Mouse (Mus musculus) adipose tissue, adult 10 weeks (tissue): ENCODE measurements around the gene Fadd. TPM values are rescaled to one million over a fixed set of nuclear protein-coding genes. Genes with fewer than 3 reads are reported as not detected.

Source experiments
- polyA plus RNA-seq: library from polyadenylated mRNA; stranded (reverse); fragments of 350-450 nt; fragmentation: Illumina TruSeq; extraction: RNeasy Lipid Tissue Mini Kit (QIAGEN cat#74804); gene quantifications from one replicate; pipeline ENCODE4 v1.2.3, GENCODE M21; 2014; ENCODE audit warnings: low read depth, low replicate concordance

Fadd gene
- polyA plus RNA-seq = 6.5 TPM

GRCm38 (mm10) chr7:144582284-144582980 lies at the start of gene Fadd:
Gene Fadd (minus strand): TSS chr7:144582463.

GRCm38 (mm10) chr7:144553237-144554122 lies 28.8 kb downstream of the Fadd start, which contains the start of gene Ppfia1:
Gene Ppfia1 (minus strand): TSS chr7:144553729.

Other genes starting within 250 kb of the Fadd start
- gene Cttn, start 111.5 kb downstream of the Fadd start, polyA plus RNA-seq = 88.8 TPM
- gene Ppfia1, start 28.7 kb downstream of the Fadd start, polyA plus RNA-seq = 36.3 TPM
- gene Ano1, start 169.5 kb upstream of the Fadd start, polyA plus RNA-seq = 80.2 TPM